Mouse (Mus musculus) lung, embryonic 14.5 days (tissue): ENCODE data around the gene Gm45785. TPM values are rescaled to one million over a fixed set of nuclear protein-coding genes. Genes with fewer than 3 reads are reported as not detected.

Experiments
- ATAC-seq: fragments of 200-750 bp; cut with Nextera tagmentation; 2 replicates; pipeline ENCODE4 v1.8.0; 2017; ENCODE audit warnings: mild to moderate bottlenecking, moderate TSS enrichment, moderate library complexity; ENCODE audit not compliant: insufficient read depth
- DNase-seq: peaks from one replicate; pipeline ENCODE4 v3.0.0-alpha.2; 2015
- H3K27ac ChIP-seq: fragments of 300-500 bp; sonication (generic); 2 replicates; pipeline ENCODE4 v1.5.1; 2014; ENCODE audit warnings: low read depth, mild to moderate bottlenecking, moderate library complexity
- H3K27me3 ChIP-seq: fragments of 300-500 bp; sonication (generic); 2 replicates; pipeline ENCODE4 v1.6.1; 2014; ENCODE audit warnings: low read length, control low read depth; ENCODE audit not compliant: insufficient read depth
- H3K36me3 ChIP-seq: fragments of 300-500 bp; sonication (generic); 2 replicates; pipeline ENCODE4 v1.6.1; 2014; ENCODE audit warnings: control low read depth; ENCODE audit not compliant: insufficient read depth
- H3K4me1 ChIP-seq: fragments of 300-500 bp; sonication (generic); 2 replicates; pipeline ENCODE4 v1.6.1; 2014; ENCODE audit warnings: antibody characterized with exemption, control low read depth; ENCODE audit not compliant: insufficient read depth
- H3K4me2 ChIP-seq: fragments of 300-500 bp; sonication (generic); 2 replicates; pipeline ENCODE4 v1.6.1; 2014; ENCODE audit warnings: mild to moderate bottlenecking
- H3K4me3 ChIP-seq: fragments of 300-500 bp; sonication (generic); 2 replicates; pipeline ENCODE4 v1.5.1; 2014; ENCODE audit warnings: low read depth, low read length
- H3K9ac ChIP-seq: fragments of 300-500 bp; sonication (generic); 2 replicates; pipeline ENCODE4 v1.6.1; 2014
- H3K9me3 ChIP-seq: fragments of 300-500 bp; sonication (generic); 2 replicates; pipeline ENCODE4 v1.6.1; 2016; ENCODE audit warnings: low read depth, low read length, control low read depth
- CTCF ChIP-seq: IDR thresholded peaks from 2 replicates; pipeline ENCODE4 v1.5.1; 2016; ENCODE audit warnings: antibody characterized with exemption, low read depth
- WGBS: fragments of 180-500 bp; shearing (Covaris S2); extraction: QIAGEN DNeasy Blood & Tissue Kit; methylation state at CpG from one replicate; pipeline ENCODE4 v1.1.7; 2014; 5-methylcytosine and 5-hydroxymethylcytosine counted together
- polyA plus RNA-seq: library from polyadenylated mRNA; unstranded; fragments of >200 nt; fragmentation: Nextera tagmentation; extraction: Ambion mirVana; gene quantifications from 2 replicates; pipeline ENCODE4 v1.2.1, GENCODE M21; 2014

Gene Gm45785
- polyA plus RNA-seq, 1 experiment from 2014 or later, result not detected

DNA sequence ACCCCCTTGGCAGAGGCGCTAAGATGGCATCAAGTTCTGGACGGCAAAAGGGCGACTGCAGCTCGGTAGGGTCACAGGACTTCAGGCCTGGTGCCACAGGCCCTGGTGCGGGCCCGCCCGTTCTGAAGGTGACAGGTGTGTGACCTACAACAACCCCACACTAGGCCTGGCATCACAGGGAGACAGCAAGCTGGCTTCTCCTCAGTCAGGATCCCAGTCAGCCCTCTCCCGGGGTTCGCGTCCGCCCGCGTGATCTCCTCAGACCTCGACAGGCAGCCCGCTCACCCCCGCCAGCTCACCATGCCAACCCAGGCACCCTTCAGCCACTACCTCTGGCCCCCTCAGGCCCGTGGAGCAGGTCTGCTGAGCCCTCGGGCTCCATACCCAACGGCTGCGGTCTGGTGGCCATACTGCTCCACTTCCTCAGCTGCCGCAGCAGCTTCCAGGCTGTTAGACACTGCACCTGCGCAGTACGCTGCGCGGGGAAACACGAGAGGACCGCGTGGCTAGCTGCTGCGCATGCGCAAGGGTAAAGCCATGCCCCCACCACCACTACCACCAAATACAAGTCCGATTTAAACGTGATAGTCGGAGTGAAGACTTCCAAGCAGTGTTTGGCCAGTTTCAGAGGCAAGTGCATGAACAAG lies 68.6 kb downstream of the Gm45785 start, which contains the start of gene Syce1:
Syce1 (minus strand) TSS at position 447 of the 647 bp plus-strand sequence.
- no peak for ATAC-seq
- no peak for DNase-seq
- Histone ChIP-seq H3K27me3 (no peaks in the 10 kb centered on the region), H3K9me3 (no peaks in the 10 kb centered on the region), H3K9ac (no peak within 1 kb of the TSS), H3K27ac (no peak within 1 kb of the TSS), H3K4me2 (no peak within 1 kb of the TSS), H3K36me3 (no peaks in the 10 kb centered on the region), H3K4me3 (no peak within 1 kb of the TSS), H3K4me1 (no peaks in the 10 kb centered on the region)
- 79% methylated on average over 33 of the region's 33 CpGs for WGBS
- no peak for TF ChIP-seq CTCF

DNA sequence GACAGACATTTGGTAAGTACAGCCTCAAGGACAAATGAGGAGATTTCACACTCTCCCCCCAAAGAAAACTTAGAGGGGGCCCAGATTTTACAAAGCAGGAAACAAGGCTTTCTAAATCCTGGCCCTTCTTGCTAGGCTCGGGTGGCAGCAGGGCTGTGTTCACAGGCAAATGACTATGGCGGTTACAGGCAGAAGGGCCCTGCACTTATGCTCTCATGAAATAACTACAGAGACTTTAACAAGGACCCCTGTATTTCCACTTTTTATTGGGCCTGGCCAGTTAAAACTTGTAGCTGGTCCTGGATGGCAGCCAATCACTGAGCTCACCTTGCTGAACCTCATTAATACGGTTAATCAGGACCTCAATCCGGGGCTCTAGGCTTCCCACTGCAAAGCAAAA lies 75.6 kb downstream of the Gm45785 start:
- H3K4me3 ChIP-seq, result no peak overlapping the region
- H3K27ac ChIP-seq, result no peak overlapping the region
- DNase-seq (no peak), ATAC-seq (no peak)
- no peak overlapping the region for H3K9ac ChIP-seq
- H3K9me3 ChIP-seq, result no peaks in the 10 kb centered on the region
- 70% methylated on average over 4 of the region's 4 CpGs for WGBS
- no peak overlapping the region for H3K4me2 ChIP-seq
- no peaks in the 10 kb centered on the region for H3K27me3 ChIP-seq
- no peaks in the 10 kb centered on the region for H3K4me1 ChIP-seq
- no peak for TF ChIP-seq CTCF
- H3K36me3 ChIP-seq, result no peaks in the 10 kb centered on the region

Other genes starting within 250 kb of the Gm45785 start
- gene Olfr61, start 227.4 kb downstream of the Gm45785 start, polyA plus RNA-seq, result not detected in 2 replicates
- not detected in 2 replicates for gene Olfr53, start 209.9 kb downstream of the Gm45785 start, polyA plus RNA-seq
- not detected in 2 replicates for gene Olfr539, start 196.4 kb downstream of the Gm45785 start, polyA plus RNA-seq
- not detected in 2 replicates for gene Olfr45, start 174.4 kb downstream of the Gm45785 start, polyA plus RNA-seq
- not detected in 2 replicates for gene Olfr541, start 159.1 kb downstream of the Gm45785 start, polyA plus RNA-seq
- gene Cyp2e1, start 92.6 kb downstream of the Gm45785 start, polyA plus RNA-seq, result 0.09 TPM in 1 of 2 replicates, not detected in the other
- gene Syce1, start 68.5 kb downstream of the Gm45785 start, polyA plus RNA-seq, result 0.68 TPM in 1 of 2 replicates, not detected in the other
- gene Zfp941, start 34.2 kb downstream of the Gm45785 start, polyA plus RNA-seq, result 0.77 and 0.83 TPM in 2 replicates
- gene Urah, start 21.3 kb downstream of the Gm45785 start, polyA plus RNA-seq, result 2.2 and 3.2 TPM in 2 replicates
- not detected in 2 replicates for gene Scgb1c1, start 10.8 kb downstream of the Gm45785 start, polyA plus RNA-seq
- 0.18 TPM in 1 of 2 replicates, not detected in the other for gene Odf3, start 8.5 kb downstream of the Gm45785 start, polyA plus RNA-seq
- gene Ric8a, start 626 bp upstream of the Gm45785 start, polyA plus RNA-seq, result 53.8 and 54.8 TPM in 2 replicates
- 40.9 and 47.0 TPM in 2 replicates for gene Bet1l, start 1.2 kb upstream of the Gm45785 start, polyA plus RNA-seq
- 139 and 167 TPM in 2 replicates for gene Psmd13, start 25.6 kb upstream of the Gm45785 start, polyA plus RNA-seq
- 16.6 and 18.2 TPM in 2 replicates for gene Sirt3, start 26.0 kb upstream of the Gm45785 start, polyA plus RNA-seq
- gene Cox8b, start 44.1 kb upstream of the Gm45785 start, polyA plus RNA-seq, result 1.7 TPM in 1 of 2 replicates, not detected in the other
- 0.08 TPM in 1 of 2 replicates, not detected in the other for gene Nlrp6, start 64.6 kb upstream of the Gm45785 start, polyA plus RNA-seq
- gene Pgghg, start 85.1 kb upstream of the Gm45785 start, polyA plus RNA-seq, result 20.7 and 22.6 TPM in 2 replicates
- gene Ifitm5, start 94.0 kb upstream of the Gm45785 start, polyA plus RNA-seq, result 1.0 and 1.3 TPM in 2 replicates
- not detected in 2 replicates for gene Gm45717, start 99.6 kb upstream of the Gm45785 start, polyA plus RNA-seq
- 1,035 and 1,087 TPM in 2 replicates for gene Ifitm2, start 99.7 kb upstream of the Gm45785 start, polyA plus RNA-seq
- gene Ifitm1, start 110.9 kb upstream of the Gm45785 start, polyA plus RNA-seq, result 35.4 and 42.5 TPM in 2 replicates
- gene Ifitm3, start 154.4 kb upstream of the Gm45785 start, polyA plus RNA-seq, result 164 and 183 TPM in 2 replicates
- gene Ifitm6, start 161.6 kb upstream of the Gm45785 start, polyA plus RNA-seq, result 0.49 and 1.1 TPM in 2 replicates
- gene Gm17387, start 172.8 kb upstream of the Gm45785 start, polyA plus RNA-seq, result not detected in 2 replicates
- 5.6 and 7.1 TPM in 2 replicates for gene B4galnt4, start 204.8 kb upstream of the Gm45785 start, polyA plus RNA-seq
- gene Pkp3, start 221.9 kb upstream of the Gm45785 start, polyA plus RNA-seq, result 7.5 and 8.7 TPM in 2 replicates
- 7.8 and 9.8 TPM in 2 replicates for gene Sigirr, start 244.2 kb upstream of the Gm45785 start, polyA plus RNA-seq